Mouse (Mus musculus) cortical plate, adult 2 months (tissue): ENCODE data around the gene Cfap52.

ENCODE experiments used
- CTCF ChIP-seq: fragments of 200-500 bp; IDR thresholded peaks from 2 replicates; pipeline ENCODE4 v1.5.1; 2011; ENCODE audit warnings: mild to moderate bottlenecking, control low read depth, low read length; ENCODE audit not compliant: insufficient read depth; ENCODE audit errors: extremely low read depth
- POLR2A ChIP-seq: fragments of 200-500 bp; IDR thresholded peaks from 2 replicates; pipeline ENCODE4 v1.6.1; 2011; ENCODE audit warnings: mild to moderate bottlenecking, low read length, control low read depth; ENCODE audit not compliant: insufficient read depth; ENCODE audit errors: extremely low read depth

GRCm38 (mm10) chr11:67895641-67896040 is 69.8 kb downstream of the Cfap52 start:
- TF ChIP-seq CTCF (no peak), POLR2A (no peak)
